Mouse (Mus musculus): ENCODE results near the gene Stat2.
"Not testable (repeated sequence)": the region's sequence is repeated elsewhere in the genome, so short reads cannot be mapped to it uniquely, and the experiment has no call there.

Stat2 gene

GRCm38 (mm10) chr10:128259946-128260345 lies 10.4 kb upstream of the Stat2 start:
- DNase-seq, result no peak

- not testable (repeated sequence) for DNase-seq
Observed at GRCm38 (mm10) chr10:128260376-128260775, 10.0 kb upstream of the Stat2 start.

GRCm38 (mm10) chr10:128262300-128262699 lies 8.1 kb upstream of the Stat2 start:
- DNase-seq, result no peak

GRCm38 (mm10) chr10:128263393-128264310 lies 6.7 kb upstream of the Stat2 start:
- no peak for DNase-seq

- no peak for DNase-seq
Observed at GRCm38 (mm10) chr10:128268371-128268770, 2.0 kb upstream of the Stat2 start, which contains the start of gene Apof. Gene Apof (plus strand): TSS chr10:128268671.

- DNase-seq, result no peak
Observed at GRCm38 (mm10) chr10:128269206-128269910, 1.0 kb upstream of the Stat2 start.

- no peak for DNase-seq
Observed at GRCm38 (mm10) chr10:128270866-128271265, 507 bp downstream of the Stat2 start.

GRCm38 (mm10) chr10:128271883-128272282 lies 1.5 kb downstream of the Stat2 start:
- peak in 1 of 2 experiments; percentile 35 for DNase-seq

- DNase-seq, result not testable (repeated sequence)
Observed at GRCm38 (mm10) chr10:128272819-128273439, 2.6 kb downstream of the Stat2 start.

GRCm38 (mm10) chr10:128275374-128275773 lies 5.0 kb downstream of the Stat2 start:
- not testable (repeated sequence) for DNase-seq

GRCm38 (mm10) chr10:128278158-128278557 lies 7.8 kb downstream of the Stat2 start:
- DNase-seq, result no peak

- no peak for DNase-seq
Observed at GRCm38 (mm10) chr10:128280943-128281342, 10.6 kb downstream of the Stat2 start.

GRCm38 (mm10) chr10:128281682-128282081 lies 11.3 kb downstream of the Stat2 start:
- DNase-seq, result no peak

GRCm38 (mm10) chr10:128282886-128283450 lies 12.6 kb downstream of the Stat2 start:
- DNase-seq, result peak in 1 of 2 experiments; percentile 36

GRCm38 (mm10) chr10:128283604-128284579 lies 13.5 kb downstream of the Stat2 start:
- peak; percentile 96 to 99 for DNase-seq

GRCm38 (mm10) chr10:128290594-128290993 lies 20.2 kb downstream of the Stat2 start:
- not testable (repeated sequence) for DNase-seq

GRCm38 (mm10) chr10:128296370-128297090 lies 26.2 kb downstream of the Stat2 start:
- no peak for DNase-seq

GRCm38 (mm10) chr10:128297221-128297620 lies 26.9 kb downstream of the Stat2 start:
- peak; percentile 71 to 74 for DNase-seq

- DNase-seq, result peak; percentile 67 to 69
Observed at GRCm38 (mm10) chr10:128297622-128298021, 27.3 kb downstream of the Stat2 start.

GRCm38 (mm10) chr10:128298243-128298642 lies 27.9 kb downstream of the Stat2 start:
- DNase-seq, result no peak

GRCm38 (mm10) chr10:128298702-128299171 lies 28.4 kb downstream of the Stat2 start, which contains the start of gene Il23a:
Gene Il23a (minus strand): TSS chr10:128298752.
- DNase-seq, result no peak

Measured in cerebellum, postnatal 36 days (tissue).